Mouse (Mus musculus): Measurements from ENCODE around the gene Npff. TPM values are rescaled to one million over a fixed set of nuclear protein-coding genes. Genes with fewer than 3 reads are reported as not detected.

The Npff gene
- polyA plus RNA-seq, 2 experiments from 2014 or later: 3.7 to 5.7 TPM

GRCm38 (mm10) chr15:102519211-102520141, 5.3 kb downstream of the Npff start:
- no peak for ATAC-seq

GRCm38 (mm10) chr15:102518859-102519201, 5.9 kb downstream of the Npff start:
- no peak for ATAC-seq

- ATAC-seq: peak; percentile 89
Measured at GRCm38 (mm10) chr15:102517976-102518858, 6.5 kb downstream of the Npff start, which contains the start of gene Tarbp2. TSS of gene Tarbp2 (plus strand) at chr15:102518192.

GRCm38 (mm10) chr15:102517631-102517975, 7.1 kb downstream of the Npff start:
- ATAC-seq: no peak

GRCm38 (mm10) chr15:102516728-102517404, 7.9 kb downstream of the Npff start, which contains the start of gene Map3k12:
TSS of gene Map3k12 (minus strand) at chr15:102517064.
- ATAC-seq: peak; percentile 6

GRCm38 (mm10) chr15:102516293-102516692, 8.4 kb downstream of the Npff start:
- no peak for ATAC-seq

- no peak for ATAC-seq
Measured at GRCm38 (mm10) chr15:102515791-102516190, 9.0 kb downstream of the Npff start.

GRCm38 (mm10) chr15:102515261-102515660, 9.5 kb downstream of the Npff start:
- ATAC-seq: no peak

GRCm38 (mm10) chr15:102513004-102513403, 11.7 kb downstream of the Npff start:
- no peak for ATAC-seq

GRCm38 (mm10) chr15:102512471-102512870, 12.3 kb downstream of the Npff start:
- ATAC-seq: no peak

- no peak for ATAC-seq
Measured at GRCm38 (mm10) chr15:102512010-102512409, 12.7 kb downstream of the Npff start.

- ATAC-seq: no peak
Measured at GRCm38 (mm10) chr15:102511285-102511833, 13.4 kb downstream of the Npff start.

GRCm38 (mm10) chr15:102510590-102511284, 14.0 kb downstream of the Npff start:
- ATAC-seq: peak; percentile 79

GRCm38 (mm10) chr15:102510110-102510509, 14.6 kb downstream of the Npff start:
- ATAC-seq: no peak

GRCm38 (mm10) chr15:102508336-102508735, 16.4 kb downstream of the Npff start:
- ATAC-seq: no peak

- no peak for ATAC-seq
Measured at GRCm38 (mm10) chr15:102507561-102507960, 17.2 kb downstream of the Npff start.

GRCm38 (mm10) chr15:102506864-102507263, 17.9 kb downstream of the Npff start:
- no peak for ATAC-seq

GRCm38 (mm10) chr15:102506464-102506830, 18.3 kb downstream of the Npff start:
- no peak for ATAC-seq

GRCm38 (mm10) chr15:102505770-102506463, 18.8 kb downstream of the Npff start:
- ATAC-seq: no peak

GRCm38 (mm10) chr15:102505073-102505769, 19.5 kb downstream of the Npff start:
- no peak for ATAC-seq

Measured in activated CD4-positive, CD25-positive, alpha-beta regulatory T cell, adult 4 months (primary cell).